Mouse (Mus musculus): ENCODE results near the gene Nfatc2. TPM values are rescaled to one million over a fixed set of nuclear protein-coding genes. Genes with fewer than 3 reads are reported as not detected.

Gene Nfatc2
- polyA plus RNA-seq, 1 experiment from 2014 or later = 1.6 TPM

DNA sequence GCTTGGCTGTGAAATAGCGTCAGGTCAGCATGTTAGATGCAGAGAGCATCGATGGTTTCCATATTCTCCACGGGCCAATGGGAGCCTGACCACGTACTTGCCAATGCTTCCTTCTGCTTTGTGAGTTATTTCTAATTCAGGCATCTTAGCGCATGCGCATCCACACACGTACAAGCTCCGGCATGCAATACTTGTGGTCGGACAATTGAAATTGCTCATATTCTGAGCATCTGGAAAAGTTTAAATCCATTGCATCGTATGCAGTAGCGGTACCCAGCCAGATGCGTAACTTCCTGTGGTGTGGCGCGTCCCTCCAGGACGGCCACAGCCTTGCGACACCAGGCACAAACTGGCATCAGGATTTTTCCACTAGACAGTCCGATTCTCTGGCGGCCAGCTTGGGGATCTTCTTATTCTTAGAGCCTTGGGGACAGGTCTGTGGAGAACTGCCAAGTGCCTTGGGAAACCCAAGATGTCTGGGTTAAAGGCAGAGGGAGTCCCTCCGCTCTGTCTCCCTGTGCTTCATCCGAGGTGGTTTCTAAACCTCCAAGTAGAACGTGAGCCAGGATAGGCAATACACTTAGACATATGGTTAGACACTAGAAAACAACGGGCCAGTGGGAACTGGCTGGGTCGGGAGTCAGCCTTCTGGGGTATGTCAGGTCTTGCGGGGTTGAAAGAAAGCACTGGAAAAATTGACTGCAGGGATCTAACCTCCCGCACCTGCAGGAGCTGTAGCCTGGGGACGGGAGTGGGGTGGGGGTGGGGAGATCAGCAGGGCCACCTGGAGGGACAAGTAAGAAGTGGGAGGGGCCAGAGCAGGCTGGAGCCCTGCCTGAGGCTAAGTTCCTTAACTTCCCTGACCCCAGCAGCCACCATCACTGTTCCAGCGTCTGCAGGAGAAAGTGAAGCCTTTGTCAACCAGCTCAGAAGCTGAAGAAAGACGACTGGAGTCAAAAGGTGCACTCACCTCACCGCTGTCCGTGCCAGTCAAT, 149.4 kb downstream of the Nfatc2 start:
- no peaks in the 10 kb centered on the region for H3K36me3 ChIP-seq (ENCODE audit: control insufficient read depth, insufficient read depth, low read length)
- WGBS = 55% methylated on average over 30 of the region's 30 CpGs
- H3K9me3 ChIP-seq (ENCODE audit: control insufficient read depth, low read length) = no peaks in the 10 kb centered on the region
- no peaks in the 10 kb centered on the region for H3K27me3 ChIP-seq (ENCODE audit: control insufficient read depth, insufficient read depth, low read depth, low read length)
- peaks cover 8% of the 10 kb centered on the region for H3K4me1 ChIP-seq (replicated peaks; ENCODE audit: control insufficient read depth, insufficient read depth, low read length)
- ATAC-seq (ENCODE audit: low read depth) = no peak
- H3K4me2 ChIP-seq (ENCODE audit: low read depth, low read length) = no peak overlapping the region
- no peak overlapping the region for H3K4me3 ChIP-seq (ENCODE audit: low read length)
- H3K27ac ChIP-seq (ENCODE audit: low read length) = no peak overlapping the region
- H3K9ac ChIP-seq (ENCODE audit: low read length) = no peak overlapping the region

DNA sequence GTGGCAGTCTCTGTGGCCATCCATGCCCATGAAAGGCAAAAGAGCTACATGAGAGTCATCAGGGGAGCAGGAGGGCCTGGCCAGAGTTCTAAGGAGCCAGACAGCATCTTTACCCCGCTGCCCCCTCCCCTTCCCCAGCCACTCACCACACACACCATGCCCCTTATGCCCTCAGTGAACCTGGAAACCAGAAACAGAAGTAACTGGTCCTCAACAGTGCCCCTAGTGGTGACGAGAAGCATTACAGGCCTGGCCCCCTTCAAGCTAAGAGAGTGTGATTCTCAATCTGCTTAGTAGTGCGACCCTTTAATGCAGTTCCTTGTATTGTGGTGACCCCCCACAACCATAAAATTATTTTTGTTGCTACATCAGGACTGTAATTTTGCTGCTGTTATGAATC, 150.5 kb downstream of the Nfatc2 start:
- H3K36me3 ChIP-seq (ENCODE audit: control insufficient read depth, insufficient read depth, low read length) = no peaks in the 10 kb centered on the region
- H3K4me1 ChIP-seq (replicated peaks; ENCODE audit: control insufficient read depth, insufficient read depth, low read length) = peaks cover 8% of the 10 kb centered on the region
- no peaks in the 10 kb centered on the region for H3K27me3 ChIP-seq (ENCODE audit: control insufficient read depth, insufficient read depth, low read depth, low read length)
- no peak for ATAC-seq (ENCODE audit: low read depth)
- no peak overlapping the region for H3K27ac ChIP-seq (ENCODE audit: low read length)
- 3% methylated on average over 3 of the region's 3 CpGs for WGBS
- no peaks in the 10 kb centered on the region for H3K9me3 ChIP-seq (ENCODE audit: control insufficient read depth, low read length)
- no peak overlapping the region for H3K4me2 ChIP-seq (ENCODE audit: low read depth, low read length)
- H3K9ac ChIP-seq (ENCODE audit: low read length) = no peak overlapping the region
- H3K4me3 ChIP-seq (ENCODE audit: low read length) = no peak overlapping the region

DNA sequence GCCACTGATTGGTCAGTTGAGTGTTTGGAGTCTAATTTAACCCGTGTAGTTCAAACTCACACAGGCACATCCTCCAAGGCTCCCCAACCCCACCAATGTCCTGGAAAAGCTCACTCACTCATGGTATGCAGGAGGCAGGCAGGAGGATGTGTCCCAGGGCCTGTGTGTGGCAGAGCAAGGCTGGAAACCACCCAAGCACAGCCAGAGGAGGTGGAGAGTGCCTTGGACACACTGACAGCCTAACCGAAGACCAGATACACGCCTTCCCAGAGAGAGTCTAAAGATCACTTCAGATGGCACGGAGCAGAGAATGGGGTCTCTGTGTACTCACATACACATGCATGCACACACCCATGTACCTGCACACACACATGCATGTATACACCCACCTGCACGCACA, 153.4 kb downstream of the Nfatc2 start:
- WGBS = 48% methylated on average over 5 of the region's 5 CpGs
- Histone ChIP-seq H3K36me3 (ENCODE audit: control insufficient read depth, insufficient read depth, low read length) (no peaks in the 10 kb centered on the region), H3K27me3 (ENCODE audit: control insufficient read depth, insufficient read depth, low read depth, low read length) (no peaks in the 10 kb centered on the region; the same call in 1 of the 2 replicates), H3K9me3 (ENCODE audit: control insufficient read depth, low read length) (no peaks in the 10 kb centered on the region), H3K4me1 (replicated peaks; ENCODE audit: control insufficient read depth, insufficient read depth, low read length) (peaks cover 8% of the 10 kb centered on the region), H3K4me2 (ENCODE audit: low read depth, low read length) (no peak overlapping the region), H3K27ac (ENCODE audit: low read length) (no peak overlapping the region), H3K4me3 (ENCODE audit: low read length) (no peak overlapping the region), H3K9ac (ENCODE audit: low read length) (no peak overlapping the region)
- peak; percentile 16; the same call in 1 of the 2 replicates for ATAC-seq (ENCODE audit: low read depth)

DNA sequence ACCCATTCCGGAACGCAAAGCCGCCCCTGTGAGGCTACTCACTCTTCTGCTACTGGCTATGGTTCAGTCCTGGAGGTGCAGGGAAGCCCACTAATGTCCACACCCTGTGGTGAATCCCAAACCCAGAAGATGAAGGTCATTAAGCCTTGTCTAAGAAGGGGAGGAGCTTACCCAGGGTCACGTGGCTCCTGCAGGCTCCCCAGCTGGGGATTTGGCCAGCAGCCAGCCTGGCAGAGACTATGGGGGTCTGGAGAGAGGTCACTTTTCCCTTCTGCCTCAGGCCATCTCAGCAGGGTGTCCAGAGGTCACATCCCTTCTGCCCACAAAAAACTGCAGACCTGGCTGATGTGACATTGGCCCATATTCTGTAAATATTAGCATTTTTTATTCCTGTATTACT, 153.9 kb downstream of the Nfatc2 start:
- no peak overlapping the region for H3K4me3 ChIP-seq (ENCODE audit: low read length)
- H3K4me1 ChIP-seq (replicated peaks; ENCODE audit: control insufficient read depth, insufficient read depth, low read length) = peaks cover 8% of the 10 kb centered on the region
- 13% methylated on average over 4 of the region's 4 CpGs for WGBS
- H3K9ac ChIP-seq (ENCODE audit: low read length) = no peak overlapping the region
- H3K36me3 ChIP-seq (ENCODE audit: control insufficient read depth, insufficient read depth, low read length) = no peaks in the 10 kb centered on the region
- no peaks in the 10 kb centered on the region for H3K9me3 ChIP-seq (ENCODE audit: control insufficient read depth, low read length)
- peak; percentile 27 for ATAC-seq (ENCODE audit: low read depth)
- no peak overlapping the region for H3K27ac ChIP-seq (ENCODE audit: low read length)
- H3K27me3 ChIP-seq (ENCODE audit: control insufficient read depth, insufficient read depth, low read depth, low read length) = no peaks in the 10 kb centered on the region; the same call in 1 of the 2 replicates
- H3K4me2 ChIP-seq (ENCODE audit: low read depth, low read length) = no peak overlapping the region

DNA sequence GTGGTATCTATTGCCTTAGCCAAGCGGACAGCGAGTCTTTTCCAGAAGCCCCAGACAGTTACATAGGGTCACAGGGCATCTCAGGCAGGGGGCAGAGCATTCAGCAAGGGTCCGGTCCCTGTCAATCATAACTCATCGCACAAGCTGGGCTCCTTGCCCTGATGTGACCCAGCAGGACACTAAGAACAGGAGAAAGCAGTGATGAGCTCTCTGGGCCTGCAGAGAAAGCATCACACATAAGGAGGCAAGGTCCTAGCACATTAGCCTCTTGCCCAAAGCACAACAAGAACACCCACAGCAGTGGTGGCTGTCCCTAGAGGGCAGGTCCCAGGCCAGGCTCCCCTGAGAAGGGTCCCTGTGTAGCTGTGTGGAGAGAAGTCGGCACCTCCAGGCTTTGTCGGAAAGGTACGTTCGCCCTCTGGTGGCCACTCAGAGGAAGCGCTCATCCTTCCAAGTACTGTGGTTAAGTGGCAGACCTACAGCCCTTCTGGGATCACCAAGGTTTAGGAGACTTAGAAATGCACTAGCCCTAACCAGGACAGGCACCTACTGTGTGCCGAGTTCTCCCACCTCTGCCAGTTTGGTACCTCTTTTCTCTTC, 156.1 kb downstream of the Nfatc2 start:
- Histone ChIP-seq H3K4me1 (replicated peaks; ENCODE audit: control insufficient read depth, insufficient read depth, low read length) (peaks cover 8% of the 10 kb centered on the region), H3K36me3 (ENCODE audit: control insufficient read depth, insufficient read depth, low read length) (no peaks in the 10 kb centered on the region), H3K27ac (ENCODE audit: low read length) (no peak overlapping the region), H3K4me3 (ENCODE audit: low read length) (no peak overlapping the region), H3K4me2 (ENCODE audit: low read depth, low read length) (no peak overlapping the region), H3K9me3 (ENCODE audit: control insufficient read depth, low read length) (0 out of 2 replicates have a peak, but pooled peaks cover 2% of the 10 kb centered on the region), H3K9ac (ENCODE audit: low read length) (no peak overlapping the region), H3K27me3 (ENCODE audit: control insufficient read depth, insufficient read depth, low read depth, low read length) (no peaks in the 10 kb centered on the region; the same call in 1 of the 2 replicates)
- WGBS = 36% methylated on average over 10 of the region's 10 CpGs
- peak; percentile 74 for ATAC-seq (ENCODE audit: low read depth)

DNA sequence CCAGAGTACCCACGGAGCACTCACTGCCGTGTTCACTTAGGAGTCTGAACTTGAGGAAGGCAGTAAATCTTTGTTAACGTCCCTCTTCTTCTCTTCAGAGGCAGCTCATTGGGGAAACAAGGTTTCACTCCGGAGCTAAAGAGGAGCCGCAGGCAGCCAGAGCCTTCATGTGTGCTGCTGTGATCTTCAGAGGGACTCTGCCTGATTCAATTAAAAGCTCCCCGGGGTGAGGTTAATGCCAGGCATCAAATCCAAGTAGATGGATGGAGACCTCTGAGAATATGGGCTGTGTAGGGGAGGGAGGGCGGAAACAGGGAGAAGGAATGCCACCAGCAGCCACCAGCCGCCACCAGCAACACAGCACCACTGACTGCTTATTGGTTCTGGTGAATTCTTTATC, 157.3 kb downstream of the Nfatc2 start:
- Histone ChIP-seq H3K4me2 (ENCODE audit: low read depth, low read length) (no peak overlapping the region), H3K27me3 (ENCODE audit: control insufficient read depth, insufficient read depth, low read depth, low read length) (no peaks in the 10 kb centered on the region; the same call in 1 of the 2 replicates), H3K9me3 (ENCODE audit: control insufficient read depth, low read length) (0 out of 2 replicates have a peak, but pooled peaks cover 4% of the 10 kb centered on the region), H3K4me1 (replicated peaks; ENCODE audit: control insufficient read depth, insufficient read depth, low read length) (peaks cover 8% of the 10 kb centered on the region), H3K4me3 (ENCODE audit: low read length) (no peak overlapping the region), H3K9ac (ENCODE audit: low read length) (no peak overlapping the region), H3K27ac (ENCODE audit: low read length) (no peak overlapping the region), H3K36me3 (ENCODE audit: control insufficient read depth, insufficient read depth, low read length) (no peaks in the 10 kb centered on the region)
- ATAC-seq (ENCODE audit: low read depth) = no peak
- 31% methylated on average over 8 of the region's 8 CpGs for WGBS

DNA sequence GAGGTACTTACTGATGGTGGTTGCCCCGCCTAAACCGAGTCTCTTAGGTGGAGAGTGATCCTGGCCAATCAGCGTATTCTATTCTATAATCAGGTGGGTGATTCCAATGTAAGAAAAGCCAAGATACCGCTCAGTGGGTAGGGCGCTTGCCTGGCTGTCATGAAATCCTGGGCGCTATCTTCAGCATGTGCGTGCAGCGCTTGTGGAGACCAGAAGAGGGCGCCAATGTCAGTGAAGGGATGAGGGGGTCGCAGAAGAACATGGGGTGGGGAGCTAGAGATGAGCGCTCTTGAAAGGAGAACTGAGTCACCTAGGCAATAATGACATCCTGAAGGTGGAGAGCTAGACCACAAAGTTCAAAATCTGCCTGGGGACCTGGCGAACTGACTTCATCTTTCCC, 160.0 kb downstream of the Nfatc2 start:
- Histone ChIP-seq H3K9ac (ENCODE audit: low read length) (no peak overlapping the region), H3K4me3 (ENCODE audit: low read length) (no peak overlapping the region), H3K4me2 (ENCODE audit: low read depth, low read length) (no peak overlapping the region), H3K4me1 (replicated peaks; ENCODE audit: control insufficient read depth, insufficient read depth, low read length) (no peaks in the 10 kb centered on the region), H3K27me3 (ENCODE audit: control insufficient read depth, insufficient read depth, low read depth, low read length) (no peaks in the 10 kb centered on the region; the same call in 1 of the 2 replicates), H3K9me3 (ENCODE audit: control insufficient read depth, low read length) (0 out of 2 replicates have a peak, but pooled peaks cover 4% of the 10 kb centered on the region), H3K36me3 (ENCODE audit: control insufficient read depth, insufficient read depth, low read length) (no peaks in the 10 kb centered on the region), H3K27ac (ENCODE audit: low read length) (no peak overlapping the region)
- no peak for ATAC-seq (ENCODE audit: low read depth)
- WGBS = 87% methylated on average over 12 of the region's 12 CpGs

DNA sequence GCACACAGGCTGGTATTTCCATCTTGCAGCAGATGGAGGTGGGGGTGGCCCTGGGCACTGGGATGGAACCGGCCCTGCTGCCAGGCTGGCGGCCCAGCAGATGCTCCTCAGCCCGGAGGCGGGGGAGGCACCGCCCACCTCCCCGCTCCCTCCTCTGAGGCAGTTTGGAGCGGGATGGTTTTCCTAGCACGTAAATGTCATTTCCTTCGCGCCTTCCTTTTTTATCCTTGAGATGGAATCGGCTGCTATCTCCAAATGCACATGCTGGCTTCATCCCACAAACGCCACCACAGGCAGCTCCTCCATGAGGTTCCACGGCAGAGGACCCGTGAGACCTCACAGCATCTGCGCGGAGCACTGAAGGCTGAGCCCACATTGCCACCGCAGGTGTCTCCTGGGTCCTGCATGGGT, 160.5 kb downstream of the Nfatc2 start:
- ATAC-seq (ENCODE audit: low read depth) = no peak
- Histone ChIP-seq H3K4me3 (ENCODE audit: low read length) (no peak overlapping the region), H3K4me1 (replicated peaks; ENCODE audit: control insufficient read depth, insufficient read depth, low read length) (no peaks in the 10 kb centered on the region)

DNA sequence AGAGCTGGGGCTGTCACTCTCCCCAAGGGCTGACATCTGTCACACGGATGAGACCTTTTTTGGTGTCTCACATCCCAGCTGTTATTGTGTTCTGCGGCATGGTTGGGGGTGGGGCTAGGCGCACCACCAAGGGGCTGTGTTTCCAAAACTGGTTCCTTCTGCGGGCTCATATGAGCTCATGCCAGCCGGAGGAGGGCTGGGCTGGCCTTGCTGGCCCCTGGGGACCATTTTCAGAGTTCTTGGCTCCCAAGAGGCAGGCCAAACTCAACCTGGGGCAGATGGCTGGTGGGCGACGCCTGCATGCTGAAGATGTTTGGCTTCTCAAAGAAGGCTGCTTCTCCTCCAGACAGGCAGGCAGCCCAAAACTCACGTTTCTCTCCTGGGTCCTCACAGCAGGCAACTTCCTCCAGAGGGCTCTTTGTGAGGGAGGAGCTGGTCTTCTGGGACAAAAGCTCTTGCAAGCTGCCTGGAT, 162.4 kb downstream of the Nfatc2 start:
- WGBS = 51% methylated on average over 8 of the region's 8 CpGs
- no peaks in the 10 kb centered on the region; the same call in 1 of the 2 replicates for H3K27me3 ChIP-seq (ENCODE audit: control insufficient read depth, insufficient read depth, low read depth, low read length)
- H3K9me3 ChIP-seq (ENCODE audit: control insufficient read depth, low read length) = 0 out of 2 replicates have a peak, but pooled peaks cover 4% of the 10 kb centered on the region
- no peak overlapping the region for H3K4me2 ChIP-seq (ENCODE audit: low read depth, low read length)
- H3K9ac ChIP-seq (ENCODE audit: low read length) = no peak overlapping the region
- no peak overlapping the region for H3K4me3 ChIP-seq (ENCODE audit: low read length)
- ATAC-seq (ENCODE audit: low read depth) = no peak
- H3K4me1 ChIP-seq (replicated peaks; ENCODE audit: control insufficient read depth, insufficient read depth, low read length) = no peaks in the 10 kb centered on the region
- no peaks in the 10 kb centered on the region for H3K36me3 ChIP-seq (ENCODE audit: control insufficient read depth, insufficient read depth, low read length)
- H3K27ac ChIP-seq (ENCODE audit: low read length) = no peak overlapping the region

More for the DNA sequence above, 160.5 kb downstream of the Nfatc2 start:
- no peak overlapping the region for H3K4me2 ChIP-seq (ENCODE audit: low read depth, low read length)
- H3K27me3 ChIP-seq (ENCODE audit: control insufficient read depth, insufficient read depth, low read depth, low read length) = no peaks in the 10 kb centered on the region; the same call in 1 of the 2 replicates
- no peak overlapping the region for H3K27ac ChIP-seq (ENCODE audit: low read length)
- H3K9me3 ChIP-seq (ENCODE audit: control insufficient read depth, low read length) = 0 out of 2 replicates have a peak, but pooled peaks cover 4% of the 10 kb centered on the region
- H3K36me3 ChIP-seq (ENCODE audit: control insufficient read depth, insufficient read depth, low read length) = no peaks in the 10 kb centered on the region
- no peak overlapping the region for H3K9ac ChIP-seq (ENCODE audit: low read length)
- 92% methylated on average over 17 of the region's 17 CpGs for WGBS
